Mouse (Mus musculus) midbrain, postnatal 0 days (tissue): ENCODE results near the gene Polg. TPM values are rescaled to one million over a fixed set of nuclear protein-coding genes. Genes with fewer than 3 reads are reported as not detected.

Source experiments
- ATAC-seq: fragments of 200-750 bp; cut with Nextera tagmentation; 2 replicates; pipeline ENCODE4 v1.8.0; 2017; ENCODE audit warnings: moderate number of reproducible peaks, mild to moderate bottlenecking, moderate TSS enrichment, moderate library complexity; ENCODE audit not compliant: low FRiP score
- DNase-seq: peaks from one replicate; pipeline ENCODE4 v3.0.0-alpha.2; 2015; ENCODE audit warnings: low spot score
- H3K27ac ChIP-seq: fragments of 300-500 bp; sonication (generic); 2 replicates; pipeline ENCODE4 v1.5.1; 2014; ENCODE audit warnings: low read depth, mild to moderate bottlenecking, low read length, mixed read lengths
- H3K27me3 ChIP-seq: fragments of 300-500 bp; sonication (generic); 2 replicates; pipeline ENCODE4 v1.6.1; 2014; ENCODE audit warnings: low read length, control low read depth, mixed read lengths; ENCODE audit not compliant: insufficient read depth
- H3K36me3 ChIP-seq: fragments of 300-500 bp; sonication (generic); 2 replicates; pipeline ENCODE4 v1.6.1; 2014; ENCODE audit warnings: low read length, control low read depth, mixed read lengths; ENCODE audit not compliant: insufficient read depth
- H3K4me1 ChIP-seq: fragments of 300-500 bp; sonication (generic); 2 replicates; pipeline ENCODE4 v1.6.1; 2014; ENCODE audit warnings: mild to moderate bottlenecking, control low read depth, antibody characterized with exemption, low read length, mixed read lengths; ENCODE audit not compliant: insufficient read depth
- H3K4me2 ChIP-seq: fragments of 300-500 bp; sonication (generic); 2 replicates; pipeline ENCODE4 v1.6.1; 2014; ENCODE audit warnings: low read depth, mild to moderate bottlenecking, low read length, mixed read lengths; ENCODE audit not compliant: poor library complexity, severe bottlenecking
- H3K4me3 ChIP-seq: fragments of 300-500 bp; sonication (generic); 2 replicates; pipeline ENCODE4 v1.5.1; 2014; ENCODE audit warnings: low read depth, mild to moderate bottlenecking, low read length, moderate library complexity
- H3K9ac ChIP-seq: fragments of 300-500 bp; sonication (generic); replicated peaks from 2 replicates; pipeline ENCODE4 v1.6.1; 2014; ENCODE audit warnings: mild to moderate bottlenecking, low read length, moderate library complexity, mixed read lengths; ENCODE audit not compliant: poor library complexity, severe bottlenecking
- H3K9me3 ChIP-seq: fragments of 300-500 bp; sonication (generic); 2 replicates; pipeline ENCODE4 v1.6.1; 2016; ENCODE audit warnings: low read length, control low read depth
- CTCF ChIP-seq: IDR thresholded peaks from 2 replicates; pipeline ENCODE4 v1.5.1; 2016; ENCODE audit warnings: antibody characterized with exemption, mild to moderate bottlenecking
- WGBS: fragments of 180-500 bp; shearing (Covaris S2); extraction: QIAGEN DNeasy Blood & Tissue Kit; methylation state at CpG from one replicate; pipeline ENCODE4 v1.1.7; 2014; 5-methylcytosine and 5-hydroxymethylcytosine counted together
- polyA plus RNA-seq: library from polyadenylated mRNA; unstranded; fragments of >200 nt; fragmentation: Nextera tagmentation; extraction: Ambion mirVana; gene quantifications from 2 replicates; pipeline ENCODE4 v1.2.1, GENCODE M21; 2015
- total RNA-seq: library from RNA; depleted of rRNA; stranded (reverse); fragments of >200 nt; gene quantifications from 2 replicates; pipeline ENCODE4 v1.2.3, GENCODE M21; 2014

Polg gene
- total and polyA plus RNA-seq, 2 experiments from 2014 or later: 18.6 to 46.5 TPM

DNA sequence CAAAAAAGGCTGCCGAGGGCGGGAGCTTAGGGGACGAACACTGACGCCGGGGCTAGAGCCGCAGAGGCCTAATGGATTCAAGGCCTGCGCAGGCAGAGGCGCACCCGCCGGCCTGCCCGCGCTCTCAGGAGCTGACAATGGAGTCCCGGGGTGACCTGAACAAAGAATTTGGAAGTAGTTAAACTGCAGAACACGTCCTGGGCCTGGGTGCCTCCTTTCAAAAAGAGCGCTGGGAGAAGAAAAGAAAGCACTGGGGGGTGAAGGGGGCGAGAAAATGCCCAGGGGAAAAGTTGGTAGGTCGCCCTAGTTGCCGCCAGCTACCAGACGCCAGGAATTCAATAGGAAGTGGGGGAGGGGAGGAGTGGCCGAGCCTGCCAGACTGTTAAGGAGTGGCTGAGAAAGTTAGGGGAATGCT lies 31.5 kb upstream of the Polg start:
- peak overlapping the region; percentile 68; the same call in 1 of the 2 replicates for H3K27ac ChIP-seq
- H3K36me3 ChIP-seq: no peaks in the 10 kb centered on the region
- DNase-seq (peak; percentile 79), ATAC-seq (peak; percentile 14; the same call in 1 of the 2 replicates)
- H3K9me3 ChIP-seq: no peaks in the 10 kb centered on the region
- peaks cover 12% of the 10 kb centered on the region for H3K27me3 ChIP-seq
- 14% methylated on average over 20 of the region's 20 CpGs for WGBS
- peaks cover 7% of the 10 kb centered on the region; the same call in 1 of the 2 replicates for H3K4me1 ChIP-seq
- peak overlapping the region; percentile 90; the same call in 1 of the 2 replicates for H3K4me2 ChIP-seq
- TF ChIP-seq CTCF: no peak
- H3K4me3 ChIP-seq: no peak overlapping the region
- no peak overlapping the region for H3K9ac ChIP-seq

DNA sequence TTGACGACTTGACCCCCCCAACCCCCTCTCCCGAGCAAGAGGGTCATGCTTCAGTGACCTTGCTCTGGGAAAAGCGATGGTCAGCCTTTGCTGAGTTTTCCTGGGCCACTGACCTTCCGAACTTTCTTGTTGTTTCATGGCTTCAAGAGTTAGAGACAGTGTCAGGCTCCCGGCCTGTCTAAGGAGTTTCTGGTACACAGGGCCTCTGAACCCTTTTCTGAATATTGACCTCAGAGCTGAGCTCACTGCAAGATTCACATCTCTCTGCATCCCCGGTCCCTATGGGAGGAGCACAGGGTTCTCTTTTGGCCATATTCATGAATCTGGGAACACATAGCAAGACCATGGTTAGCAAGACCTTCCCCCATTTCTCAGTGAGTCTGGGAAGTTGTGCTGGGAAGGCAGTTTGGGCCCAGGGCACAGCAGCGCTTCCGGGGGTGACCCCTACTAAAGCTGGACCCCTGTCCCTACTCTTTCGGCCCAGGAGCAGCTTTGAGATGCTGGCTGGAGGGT lies 30.7 kb upstream of the Polg start:
- Histone ChIP-seq H3K9me3 (no peaks in the 10 kb centered on the region), H3K27me3 (peaks cover 11% of the 10 kb centered on the region), H3K27ac (peak overlapping the region; percentile 68), H3K36me3 (no peaks in the 10 kb centered on the region), H3K4me1 (peaks cover 7% of the 10 kb centered on the region; the same call in 1 of the 2 replicates), H3K9ac (0 out of 2 replicates have a peak overlapping the region, but pooled peaks have one; percentile 24), H3K4me3 (no peak overlapping the region), H3K4me2 (peak overlapping the region; percentile 64; the same call in 1 of the 2 replicates)
- no peak for TF ChIP-seq CTCF
- 19% methylated on average over 9 of the region's 9 CpGs for WGBS
- no peak for DNase-seq
- ATAC-seq: no peak

DNA sequence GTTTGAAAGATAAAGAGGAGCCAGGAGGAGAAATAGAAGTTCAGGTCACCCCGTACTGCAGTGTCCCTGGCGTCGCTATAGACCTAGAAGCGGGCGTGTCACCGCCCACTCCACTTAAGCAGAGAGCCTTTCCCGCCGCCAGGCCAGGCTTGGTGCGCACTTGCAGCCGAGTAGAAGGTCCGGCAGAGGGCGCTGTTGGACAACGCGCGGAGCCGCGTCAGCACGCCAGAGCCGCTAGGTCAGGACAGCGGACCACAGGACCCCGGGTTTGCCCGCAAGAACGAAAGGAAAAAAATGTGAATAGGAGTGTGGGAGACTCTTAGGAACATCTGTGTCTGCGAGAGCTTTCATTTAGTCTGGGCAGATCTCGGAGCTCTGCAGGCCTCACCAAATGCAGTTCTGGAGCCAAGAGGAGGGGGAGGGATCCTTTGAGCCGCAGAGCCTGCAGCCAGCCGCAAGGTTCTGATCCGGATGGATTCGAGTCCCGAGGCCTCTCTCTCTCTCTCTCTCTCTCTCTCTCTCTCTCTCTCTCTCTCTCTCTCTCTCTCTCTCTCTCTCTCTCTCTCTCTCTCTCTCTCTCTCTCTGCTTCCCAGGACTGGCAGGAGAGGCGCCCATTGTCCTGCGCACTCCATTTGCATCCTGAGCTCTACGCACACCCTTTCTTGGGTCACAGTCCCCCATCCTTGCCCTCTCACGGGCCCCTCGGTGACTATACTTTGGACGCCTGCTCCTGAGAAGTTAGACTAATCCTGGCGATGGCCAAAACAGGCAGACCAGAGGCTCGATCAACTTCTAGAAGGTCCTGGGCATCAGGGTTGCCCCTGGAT lies 30.0 kb upstream of the Polg start:
- Histone ChIP-seq H3K4me1 (peaks cover under 1% of the 10 kb centered on the region; the same call in 1 of the 2 replicates), H3K4me2 (peak overlapping the region; percentile 64), H3K9ac (no peak overlapping the region; the same call in 1 of the 2 replicates), H3K4me3 (peak overlapping the region; percentile 30), H3K9me3 (no peaks in the 10 kb centered on the region), H3K36me3 (no peaks in the 10 kb centered on the region), H3K27me3 (peaks cover 11% of the 10 kb centered on the region), H3K27ac (peak overlapping the region; percentile 68)
- 3% methylated on average over 38 of the region's 38 CpGs for WGBS
- peak; percentile 98 for TF ChIP-seq CTCF
- ATAC-seq: peak; percentile 62
- DNase-seq: peak; percentile 91

DNA sequence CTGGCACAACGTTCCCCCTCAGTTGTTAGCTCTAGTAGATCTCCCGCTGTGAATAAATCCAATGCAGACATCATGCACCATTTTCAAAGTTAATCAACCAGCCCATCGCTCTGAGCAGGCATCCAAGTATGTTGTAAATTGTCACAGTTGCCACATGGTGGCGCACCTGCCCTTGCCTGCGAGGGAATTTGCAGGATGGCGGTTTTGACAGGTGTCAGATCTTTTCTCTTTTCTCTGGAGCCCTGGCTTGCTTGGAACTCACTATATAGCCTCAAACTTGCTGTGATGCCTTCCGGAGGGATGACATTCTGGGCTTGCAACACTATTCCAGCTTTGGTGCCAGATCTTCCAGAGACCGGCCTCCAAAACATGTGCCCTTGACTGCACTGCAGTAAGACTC lies 27.8 kb upstream of the Polg start:
- ATAC-seq (no peak), DNase-seq (peak; percentile 81)
- H3K4me3 ChIP-seq: no peak overlapping the region
- WGBS: 7% methylated on average over 8 of the region's 8 CpGs
- H3K4me1 ChIP-seq: no peaks in the 10 kb centered on the region
- peak; percentile 97 for TF ChIP-seq CTCF
- H3K9ac ChIP-seq: no peak overlapping the region
- no peaks in the 10 kb centered on the region for H3K36me3 ChIP-seq
- no peak overlapping the region for H3K27ac ChIP-seq
- no peaks in the 10 kb centered on the region for H3K9me3 ChIP-seq
- H3K4me2 ChIP-seq: no peak overlapping the region
- H3K27me3 ChIP-seq: peaks cover 7% of the 10 kb centered on the region

DNA sequence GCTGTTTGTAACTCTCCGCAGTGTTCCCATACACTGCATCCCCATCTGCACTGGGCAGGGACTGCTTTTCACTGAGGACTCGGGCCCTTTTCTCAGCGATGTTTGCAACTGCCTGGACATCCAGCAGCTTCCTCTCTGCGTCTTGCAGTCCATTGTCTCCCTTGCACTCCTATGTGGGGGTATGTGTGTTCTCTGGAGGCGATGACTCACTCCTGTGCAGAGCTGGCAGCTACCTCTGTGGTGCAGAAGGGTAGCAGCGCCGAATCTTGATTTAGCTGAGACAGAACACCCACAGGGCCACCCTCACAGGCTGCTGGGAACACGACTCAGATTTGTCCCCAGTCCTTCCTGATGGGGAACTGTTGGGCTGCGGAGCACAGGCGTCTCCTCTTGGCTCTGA lies 20.4 kb upstream of the Polg start:
- ATAC-seq (no peak), DNase-seq (no peak)
- H3K4me1 ChIP-seq: no peaks in the 10 kb centered on the region
- H3K27ac ChIP-seq: no peak overlapping the region
- H3K9ac ChIP-seq: no peak overlapping the region
- no peaks in the 10 kb centered on the region for H3K27me3 ChIP-seq
- no peak overlapping the region for H3K4me3 ChIP-seq
- 62% methylated on average over 10 of the region's 10 CpGs for WGBS
- no peak for TF ChIP-seq CTCF
- H3K4me2 ChIP-seq: no peak overlapping the region
- no peaks in the 10 kb centered on the region for H3K9me3 ChIP-seq
- H3K36me3 ChIP-seq: no peaks in the 10 kb centered on the region
